Mouse (Mus musculus) embryonic fibroblast, embryonic 13.5 days (primary cell): ENCODE measurements around the gene Dhdh. TPM values are rescaled to one million over a fixed set of nuclear protein-coding genes. Genes with fewer than 3 reads are reported as not detected.
"Not testable (repeated sequence)": the region's sequence is repeated elsewhere in the genome, so short reads cannot be mapped to it uniquely, and the experiment has no call there.

Experiments used
- H3K27ac ChIP-seq: 2 replicates; pipeline ENCODE4 v1.5.1; 2012; ENCODE audit warnings: low read length, control low read depth, inconsistent platforms; ENCODE audit not compliant: insufficient read depth
- H3K4me1 ChIP-seq: 2 replicates; pipeline ENCODE4 v1.6.1; 2011; ENCODE audit warnings: low read length; ENCODE audit not compliant: control insufficient read depth, insufficient read depth
- H3K4me3 ChIP-seq: 2 replicates; pipeline ENCODE4 v1.5.1; 2011; ENCODE audit warnings: mild to moderate bottlenecking, control low read depth, low read length; ENCODE audit not compliant: insufficient read depth
- CTCF ChIP-seq: IDR thresholded peaks from 2 replicates; pipeline ENCODE4 v1.5.1; 2011; ENCODE audit warnings: mild to moderate bottlenecking, control low read depth, low read length, moderate library complexity, borderline replicate concordance; ENCODE audit not compliant: insufficient read depth
- POLR2A ChIP-seq: IDR thresholded peaks from 2 replicates; pipeline ENCODE4 v1.6.1; 2011; ENCODE audit warnings: low read depth, mild to moderate bottlenecking, control low read depth, low read length, moderate library complexity
- polyA plus RNA-seq: library from polyadenylated mRNA; stranded (reverse); fragments of >200 nt; gene quantifications from 2 replicates; pipeline ENCODE4 v1.2.4, GENCODE M21; 2011; ENCODE audit warnings: low read depth; ENCODE audit not compliant: missing spikeins, insufficient read length

Gene Dhdh
- 0.68 and 1.2 TPM in 2 replicates for polyA plus RNA-seq

- Histone ChIP-seq H3K27ac (no peak within 1 kb of the TSS), H3K4me3 (0 out of 2 replicates have a peak within 1 kb of the TSS, but pooled peaks have one; percentile 3), H3K4me1 (peaks cover 5% of the 10 kb centered on the region; the same call in 1 of the 2 replicates)
- TF ChIP-seq POLR2A, result peak; percentile 51; the same call in 1 of the 2 replicates
- no peak for TF ChIP-seq CTCF
Observed at GRCm38 (mm10) chr7:45488293-45489204, at the start of gene Dhdh. TSS of gene Dhdh (minus strand) at chr7:45488805.

GRCm38 (mm10) chr7:45537602-45538001, 49.0 kb upstream of the Dhdh start:
- Histone ChIP-seq H3K4me1 (no peaks in the 10 kb centered on the region), H3K27ac (no peak overlapping the region), H3K4me3 (no peak overlapping the region)
- no peak for TF ChIP-seq POLR2A
- no peak for TF ChIP-seq CTCF

GRCm38 (mm10) chr7:45535676-45536075, 47.1 kb upstream of the Dhdh start:
- TF ChIP-seq POLR2A (no peak), CTCF (no peak)
- Histone ChIP-seq H3K4me1 (no peaks in the 10 kb centered on the region), H3K4me3 (no peak overlapping the region), H3K27ac (no peak overlapping the region)

GRCm38 (mm10) chr7:45530643-45531042, 42.0 kb upstream of the Dhdh start:
- Histone ChIP-seq H3K4me3 (no peak overlapping the region), H3K4me1 (no peaks in the 10 kb centered on the region), H3K27ac (no peak overlapping the region)
- TF ChIP-seq POLR2A (0 out of 2 replicates have a peak, but pooled peaks have one; percentile 28), CTCF (no peak)

- no peak overlapping the region for H3K4me3 ChIP-seq
- no peak overlapping the region for H3K27ac ChIP-seq
- H3K4me1 ChIP-seq, result no peaks in the 10 kb centered on the region
- TF ChIP-seq POLR2A (0 out of 2 replicates have a peak, but pooled peaks have one; percentile 18), CTCF (no peak)
Observed at GRCm38 (mm10) chr7:45529461-45529860, 40.9 kb upstream of the Dhdh start.

- not testable (repeated sequence) for H3K4me3 ChIP-seq, H3K27ac ChIP-seq
Observed at GRCm38 (mm10) chr7:45527169-45527568, 38.6 kb upstream of the Dhdh start.

GRCm38 (mm10) chr7:45526474-45527120, 38.0 kb upstream of the Dhdh start:
- no peak for TF ChIP-seq POLR2A
- TF ChIP-seq CTCF, result no peak
- Histone ChIP-seq H3K4me3 (peak overlapping the region; percentile 94), H3K4me1 (peaks cover 3% of the 10 kb centered on the region; the same call in 1 of the 2 replicates)

More at GRCm38 (mm10) chr7:45527169-45527568, 38.6 kb upstream of the Dhdh start:
- H3K4me1 ChIP-seq, result not testable (repeated sequence)

GRCm38 (mm10) chr7:45525809-45526473, 37.3 kb upstream of the Dhdh start, which contains the start of the genes Ppp1r15a and Plekha4:
TSS of gene Ppp1r15a (minus strand) at chr7:45526268.
TSS of gene Plekha4 (plus strand) at chr7:45526330.
- TF ChIP-seq POLR2A, result peak; percentile 99
- TF ChIP-seq CTCF, result no peak
- H3K27ac ChIP-seq, result peak within 1 kb of the TSS; percentile 94
- peaks cover 3% of the 10 kb centered on the region; the same call in 1 of the 2 replicates for H3K4me1 ChIP-seq
- peak within 1 kb of the TSS; percentile 94 for H3K4me3 ChIP-seq

More at GRCm38 (mm10) chr7:45526474-45527120, 38.0 kb upstream of the Dhdh start:
- H3K27ac ChIP-seq, result peak overlapping the region; percentile 80
